Mouse (Mus musculus) right cerebral cortex, adult 18-20 months (tissue): ENCODE data around the gene Ndufa8.

Experiments used
- DNase-seq: peaks from one replicate; pipeline ENCODE4 v3.0.0; 2022; ENCODE audit warnings: mixed read lengths

Gene Ndufa8

DNA sequence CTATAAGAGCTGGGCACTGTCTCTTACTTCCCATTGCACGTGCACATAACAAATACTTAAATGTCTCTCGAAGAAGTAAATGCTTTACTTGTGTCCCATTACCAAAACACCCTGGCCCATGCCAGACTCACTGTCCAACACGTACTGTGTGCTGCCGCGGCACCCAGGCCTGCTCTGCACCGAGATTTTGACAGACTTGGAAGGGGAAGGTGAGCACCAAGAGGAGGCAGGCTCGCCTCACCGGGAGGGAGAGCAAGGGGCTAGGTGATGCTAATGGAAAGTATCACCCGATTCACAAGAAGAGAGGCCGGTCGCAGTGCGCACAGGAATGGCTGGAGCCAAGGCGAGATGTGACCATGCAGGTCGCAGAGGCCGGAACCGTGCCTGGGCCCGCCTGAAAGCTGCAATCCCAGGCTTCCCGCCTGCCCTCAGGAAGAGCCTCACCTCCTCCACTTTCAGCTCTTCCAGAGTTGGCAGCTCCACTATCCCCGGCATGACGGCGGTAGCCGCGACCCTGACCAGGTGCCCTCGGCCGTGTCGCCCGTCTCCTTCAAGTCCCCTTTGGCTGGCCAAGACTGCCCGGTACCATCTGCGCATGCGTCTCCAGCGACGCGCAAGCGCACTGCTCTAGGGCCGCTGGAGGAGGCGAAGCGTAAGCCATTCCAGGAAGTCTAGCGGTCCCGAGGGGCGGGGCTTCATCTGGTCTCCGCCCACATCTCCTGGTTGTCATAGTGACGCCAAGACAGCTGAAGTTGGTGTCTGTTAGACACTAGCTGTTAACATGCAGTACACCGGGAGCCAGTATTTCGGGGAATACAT is at the start of gene Ndufa8, which contains the start of gene Morn5:
TSS of gene Ndufa8 (minus strand) at position 659 of the 819 bp plus-strand sequence.
TSS of gene Morn5 (plus strand) at position 711 of the 819 bp plus-strand sequence.
- peak; percentile 98 for DNase-seq

DNA sequence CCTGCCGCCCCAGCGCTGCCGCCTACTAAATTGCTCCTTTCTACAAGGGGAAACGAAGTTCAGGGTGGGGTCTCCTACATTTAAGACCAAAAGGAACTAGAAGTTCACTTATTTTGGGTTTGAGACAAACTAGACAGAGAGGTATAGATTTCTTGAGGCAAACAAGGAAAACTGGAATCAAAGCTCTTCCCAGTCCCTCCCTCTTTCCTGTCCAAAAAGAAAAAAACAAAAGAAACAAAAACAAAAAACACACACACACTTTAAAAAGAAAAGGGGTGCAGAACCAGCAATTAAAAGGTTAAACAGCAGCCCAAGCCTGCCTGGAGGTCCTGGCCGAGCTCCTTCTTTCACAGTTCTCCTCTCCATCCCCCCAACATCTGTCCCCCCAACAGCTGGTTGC is 48.8 kb upstream of the Ndufa8 start:
- no peak for DNase-seq

DNA sequence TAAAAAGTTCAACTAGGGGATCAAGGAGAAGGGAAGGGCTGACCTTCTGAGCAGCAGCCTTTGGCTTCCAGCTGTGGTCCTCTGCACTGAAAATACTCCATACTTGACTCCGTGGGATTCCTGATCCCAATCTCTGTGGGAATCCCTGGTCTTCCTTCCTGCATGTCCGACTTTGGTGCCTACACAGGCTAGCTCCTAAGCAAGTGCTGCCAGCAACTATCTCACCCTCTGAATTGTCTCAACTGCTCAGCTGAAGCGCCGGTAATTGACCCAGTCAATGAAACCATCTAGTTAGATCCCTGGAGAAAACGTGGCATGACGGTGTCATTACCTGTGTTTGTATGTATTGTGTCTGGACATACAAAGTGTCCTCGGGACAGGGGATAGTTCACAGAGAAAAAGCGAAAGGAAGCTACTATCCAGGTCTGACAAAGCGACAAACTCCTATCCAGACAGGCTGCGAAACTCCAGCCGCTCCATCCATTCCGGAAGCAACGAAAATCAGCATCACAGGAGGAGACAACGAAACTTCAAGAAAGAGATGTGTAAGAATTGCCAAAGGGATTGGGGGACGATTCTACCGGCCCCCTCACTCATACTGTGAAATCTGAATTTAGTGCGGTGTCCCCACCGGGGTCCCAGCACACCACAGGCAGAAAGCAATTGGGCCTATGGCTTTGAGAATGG is 48.1 kb upstream of the Ndufa8 start:
- no peak for DNase-seq

DNA sequence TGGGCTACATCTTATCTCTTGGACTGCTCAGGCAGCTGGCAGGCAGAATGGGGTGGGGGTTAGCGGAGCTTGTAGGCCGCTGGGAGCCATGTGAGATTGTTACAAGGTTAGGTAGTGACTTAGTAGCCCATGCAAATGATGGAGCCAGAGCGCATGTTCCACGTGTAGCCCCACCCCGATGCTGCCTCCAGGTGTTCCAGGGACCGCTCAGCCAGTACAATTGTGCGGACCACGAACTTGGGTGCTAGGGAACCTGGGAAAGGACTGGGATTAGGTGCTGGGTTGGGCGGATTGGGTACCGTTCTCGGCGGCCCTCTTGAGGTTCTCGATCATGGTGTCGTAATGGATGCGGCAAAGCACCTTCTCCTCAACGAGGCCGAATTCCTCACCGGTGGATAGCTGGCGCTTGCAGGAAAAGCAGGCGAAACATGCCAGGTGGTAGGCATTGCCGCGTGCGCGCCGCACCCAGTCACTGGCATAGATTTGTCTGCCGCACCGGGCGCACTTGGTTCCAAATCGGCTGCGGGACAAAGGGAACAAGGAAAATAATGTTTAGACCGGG is 44.8 kb upstream of the Ndufa8 start:
- no peak for DNase-seq

DNA sequence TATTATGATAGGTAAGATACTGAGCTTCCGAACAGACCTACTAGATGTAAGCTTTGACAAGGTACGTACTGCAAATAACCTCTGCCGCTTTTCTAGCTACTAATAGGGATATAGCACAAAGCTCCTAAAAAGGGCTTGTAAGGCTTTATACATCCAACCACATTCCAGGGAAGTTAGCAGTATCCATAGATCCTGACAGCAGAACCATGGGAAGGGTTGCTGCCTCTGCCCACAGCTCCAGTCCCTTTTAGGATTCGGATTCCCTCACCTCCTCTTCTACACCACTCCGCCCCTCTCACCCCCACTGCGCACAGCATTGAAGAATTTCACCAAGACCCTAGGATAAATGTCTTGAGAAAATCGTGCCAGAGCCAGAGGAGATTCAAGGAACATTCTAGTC is 44.1 kb upstream of the Ndufa8 start:
- no peak for DNase-seq

DNA sequence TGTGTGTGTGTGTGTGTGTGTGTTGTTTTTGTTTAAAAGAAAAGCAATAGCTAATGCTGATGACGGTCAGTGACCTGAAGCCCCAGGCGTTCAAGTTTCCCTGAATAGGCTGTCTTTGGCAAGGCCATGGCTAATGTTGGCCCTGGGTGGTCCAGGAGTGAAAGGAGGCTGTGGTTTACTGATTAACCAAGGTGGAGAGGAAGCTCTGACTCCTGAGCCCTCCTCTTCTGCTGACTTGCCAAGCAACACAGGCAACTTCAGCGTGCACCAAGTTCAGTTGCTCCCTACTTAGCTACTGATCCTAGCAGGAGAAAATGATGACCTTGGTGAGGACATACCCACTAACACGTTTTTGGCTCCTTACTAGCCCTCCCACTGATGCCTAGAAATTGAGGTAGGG is 43.5 kb upstream of the Ndufa8 start:
- DNase-seq: no peak

DNA sequence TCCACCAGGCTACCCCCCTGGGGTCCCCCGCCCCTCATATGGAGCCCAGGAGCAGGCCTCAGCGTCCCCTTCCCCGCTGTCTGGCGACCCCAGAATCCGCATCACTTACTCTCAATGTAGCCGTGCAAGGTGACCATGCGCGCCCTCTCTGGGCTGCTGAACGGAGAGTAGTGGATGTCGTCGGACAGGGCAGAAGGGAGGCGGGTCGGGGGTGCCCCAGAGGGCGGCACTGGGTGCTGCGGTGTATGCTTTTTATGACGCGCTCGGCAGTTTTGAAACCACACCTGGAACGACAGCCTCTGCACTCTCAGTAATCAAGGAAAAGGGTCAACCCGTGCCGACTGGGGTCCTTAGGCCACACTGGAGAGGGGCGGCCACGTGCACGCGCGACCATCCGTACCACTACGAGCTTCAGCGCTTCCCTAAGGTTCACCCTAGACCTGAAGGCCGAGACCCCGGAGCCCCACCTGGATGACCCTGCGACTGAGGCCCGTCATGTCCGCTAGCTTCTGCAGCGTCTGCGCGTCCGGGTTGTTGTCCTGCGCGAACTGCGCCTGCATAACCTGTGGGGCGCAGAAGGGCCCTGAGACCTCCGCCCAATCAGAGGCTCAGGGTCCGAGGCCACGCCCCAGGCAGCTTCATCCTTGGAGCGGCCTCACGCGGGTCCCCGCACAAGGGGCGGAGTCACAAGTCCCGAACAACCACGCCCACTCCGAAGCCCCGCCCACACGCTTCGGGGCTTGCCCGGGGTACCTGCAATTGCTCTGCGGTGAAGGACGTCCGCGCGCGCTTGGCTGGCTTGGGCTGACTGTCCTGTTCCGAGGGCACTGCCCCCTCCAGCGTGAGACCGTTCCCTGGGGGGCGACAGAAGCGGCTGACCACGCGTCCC is 41.9 kb upstream of the Ndufa8 start:
- DNase-seq: no peak

DNA sequence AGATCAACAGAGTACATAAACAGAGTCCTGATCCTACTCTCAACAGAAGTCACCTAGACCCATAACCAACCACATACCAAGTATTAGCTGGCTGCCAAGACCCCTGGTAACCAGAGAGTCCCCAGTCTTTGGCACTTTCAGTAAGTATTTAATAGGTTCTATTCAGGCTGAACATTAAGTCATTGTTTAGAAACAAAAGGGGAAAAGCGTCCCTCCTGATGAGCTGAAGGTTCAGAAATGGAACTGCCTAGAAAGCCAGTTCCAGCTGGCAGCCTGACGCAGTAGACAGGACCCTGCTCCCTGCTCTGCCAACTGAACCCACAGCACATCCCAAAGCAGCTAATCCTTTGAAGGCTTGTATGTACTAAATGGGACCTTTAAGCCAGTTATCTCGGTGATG is 40.0 kb upstream of the Ndufa8 start:
- DNase-seq: no peak

DNA sequence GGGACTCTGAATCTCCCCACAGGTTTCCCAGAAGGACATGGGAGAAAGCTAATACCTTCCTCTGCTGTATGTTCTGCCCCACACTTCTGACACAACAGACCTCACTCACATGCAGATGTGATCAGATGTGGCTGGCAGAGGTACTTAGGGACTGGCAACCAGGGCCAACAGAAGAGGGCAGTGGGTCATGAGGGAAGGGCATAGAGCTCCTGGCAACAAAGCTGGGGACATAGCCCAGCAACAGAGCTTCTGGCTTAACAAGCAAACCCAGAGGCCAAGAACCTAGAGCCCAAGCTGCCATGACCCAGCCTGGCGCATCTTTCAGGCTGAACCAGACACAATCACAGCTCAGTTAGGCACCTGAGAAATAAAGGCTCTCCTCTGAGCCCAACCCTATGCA is 35.8 kb upstream of the Ndufa8 start:
- no peak for DNase-seq

DNA sequence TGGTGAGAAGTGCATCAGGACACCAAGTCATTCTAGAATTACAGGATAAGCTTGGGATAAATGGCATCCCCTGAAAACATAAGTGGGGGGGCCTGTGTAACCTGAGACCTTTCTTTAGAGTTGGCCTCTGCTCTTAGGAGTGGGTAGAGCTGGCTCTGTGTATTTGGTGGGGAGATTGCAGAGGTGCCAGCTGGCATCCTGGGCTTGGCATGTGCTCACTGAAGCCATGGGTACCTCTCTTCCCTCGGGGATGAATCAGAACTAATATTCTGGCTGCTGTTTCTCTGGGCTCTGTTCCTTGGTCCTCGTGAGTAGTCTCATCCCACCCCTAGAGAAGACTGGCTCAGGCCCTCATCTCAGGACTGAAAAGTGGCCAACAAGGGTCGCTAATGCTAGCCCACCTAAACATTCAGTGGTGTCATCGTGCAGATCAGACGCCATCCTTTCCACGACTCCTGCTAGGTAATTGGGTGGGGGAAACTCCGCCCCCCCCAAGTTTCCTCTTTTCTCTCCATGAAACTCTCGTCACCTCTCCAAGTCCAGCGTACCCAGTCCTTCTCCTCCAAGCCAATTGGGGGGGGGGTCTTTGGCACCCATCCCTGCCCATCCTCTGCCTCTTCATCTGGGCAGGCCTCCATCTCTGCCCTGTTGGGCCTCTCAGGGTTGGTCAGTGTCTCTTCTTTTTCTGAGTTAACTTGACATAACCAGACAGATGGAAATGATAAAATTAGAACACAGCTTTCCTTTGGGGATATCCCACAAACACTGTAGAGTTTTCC is 33.8 kb upstream of the Ndufa8 start:
- DNase-seq: no peak

DNA sequence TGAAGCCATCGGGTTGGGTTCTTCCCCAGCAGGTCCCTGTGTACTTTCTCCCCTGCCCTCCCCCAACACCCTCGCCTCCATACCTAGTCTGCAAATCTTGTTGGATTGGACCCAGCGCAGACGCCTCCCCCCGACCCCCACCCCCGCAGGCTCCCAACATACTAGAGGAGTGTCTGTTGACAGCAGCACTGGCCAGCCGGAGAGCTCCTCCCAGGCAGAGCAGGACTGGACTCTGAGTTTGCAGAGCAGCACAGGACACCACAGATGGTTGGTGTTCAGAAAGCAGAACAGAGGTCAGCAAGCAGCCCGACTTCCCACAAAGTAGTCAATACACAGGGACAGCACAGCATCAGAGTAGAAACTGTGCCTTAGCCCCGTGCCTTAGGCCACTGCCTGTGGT is 32.2 kb upstream of the Ndufa8 start:
- no peak for DNase-seq

DNA sequence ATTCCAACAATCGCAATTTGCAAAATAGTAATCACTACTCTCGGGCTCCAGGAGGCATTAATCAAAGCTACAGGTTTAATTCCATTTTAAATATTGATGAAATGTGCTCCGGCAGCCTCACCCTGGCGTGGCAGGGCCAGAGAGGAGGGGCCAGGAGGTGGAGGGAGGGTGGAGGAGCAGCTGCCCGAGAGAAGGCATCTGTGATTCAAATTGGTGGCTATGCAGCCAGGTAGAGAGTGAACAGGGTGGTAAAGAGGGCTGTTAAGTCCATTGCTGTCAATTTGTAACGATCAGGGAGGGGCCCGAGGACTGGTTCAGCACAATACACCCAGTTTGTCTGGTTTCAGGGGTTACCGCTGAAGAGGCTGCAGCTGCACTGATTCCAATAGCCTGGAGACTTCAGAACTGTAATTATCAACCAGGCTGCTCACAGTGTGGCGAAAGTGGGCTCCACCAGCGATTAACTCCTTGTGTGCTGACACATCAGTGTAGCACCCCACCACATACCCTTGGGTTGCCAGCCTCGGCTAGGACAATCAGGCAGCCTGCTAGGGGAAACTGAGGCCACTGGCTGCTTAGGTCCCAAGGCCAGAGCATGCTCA is 28.1 kb upstream of the Ndufa8 start:
- no peak for DNase-seq

DNA sequence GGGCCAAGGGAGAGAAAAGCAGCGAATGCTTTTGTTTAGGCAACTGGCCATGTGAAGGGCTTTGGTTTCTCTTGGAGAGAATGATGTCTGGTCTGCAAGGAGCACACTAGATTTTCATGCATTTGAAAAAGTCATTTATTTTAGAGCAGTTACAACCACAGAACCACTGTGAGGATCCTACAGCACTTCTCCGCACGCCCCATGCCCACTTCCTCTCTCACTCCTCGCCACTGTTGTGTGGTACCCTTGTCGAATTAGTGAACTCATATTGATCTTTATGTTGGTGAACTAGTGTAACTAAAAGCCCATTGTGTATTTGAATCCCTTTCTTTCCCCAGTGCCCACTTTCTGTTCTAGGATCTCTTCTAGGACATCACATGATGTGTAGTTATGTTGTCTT is 26.0 kb upstream of the Ndufa8 start:
- DNase-seq: no peak

DNA sequence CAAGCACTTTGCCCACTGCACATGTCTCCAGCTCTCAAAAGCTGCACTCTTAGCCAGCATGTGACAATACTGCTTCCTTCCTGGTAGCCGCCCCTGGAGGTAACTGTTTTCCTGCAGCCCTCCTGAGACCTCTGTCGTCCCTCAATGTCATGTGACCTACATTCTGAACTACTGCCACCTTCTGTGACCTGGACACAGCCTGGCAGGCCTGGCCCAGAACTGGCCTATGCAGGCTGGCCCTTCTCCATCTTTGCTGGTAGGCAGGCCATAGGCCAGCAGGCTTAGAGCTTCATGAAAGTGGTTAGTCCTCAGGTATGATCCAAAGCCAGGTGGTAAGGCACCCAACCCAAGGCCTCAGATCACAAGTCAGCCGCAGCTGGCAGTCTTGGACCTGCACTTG is 24.6 kb upstream of the Ndufa8 start:
- no peak for DNase-seq

DNA sequence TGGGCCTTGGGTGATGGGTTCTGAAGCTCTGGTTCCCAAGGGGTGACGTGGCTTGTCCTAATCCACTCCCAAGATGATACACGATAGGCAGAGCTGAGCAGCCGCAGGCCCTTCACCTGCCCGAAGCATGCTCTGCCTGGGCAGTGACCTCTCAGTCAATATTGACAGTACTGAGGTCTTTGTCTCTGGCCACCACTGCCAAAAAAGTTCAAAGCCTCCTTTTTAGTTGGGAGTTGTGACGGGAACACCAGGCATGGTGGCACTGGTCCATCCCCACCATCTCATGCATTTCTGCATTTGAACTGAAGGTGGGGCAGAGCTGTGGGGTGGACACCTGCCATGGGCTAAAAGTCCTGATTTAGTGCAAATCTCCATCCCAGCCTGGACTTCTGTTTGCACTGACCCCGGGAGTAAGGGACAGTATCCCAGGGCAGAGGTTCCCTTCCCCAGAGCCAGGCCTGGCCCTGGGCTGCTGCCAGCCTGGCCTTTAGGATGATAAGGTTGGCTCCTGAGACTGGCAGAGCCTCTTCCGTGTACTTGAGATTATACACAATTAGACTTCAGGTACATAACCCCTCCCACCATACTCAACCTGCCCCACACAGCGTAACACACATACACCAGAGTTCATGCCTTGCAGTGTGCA is 22.6 kb upstream of the Ndufa8 start:
- DNase-seq: no peak

DNA sequence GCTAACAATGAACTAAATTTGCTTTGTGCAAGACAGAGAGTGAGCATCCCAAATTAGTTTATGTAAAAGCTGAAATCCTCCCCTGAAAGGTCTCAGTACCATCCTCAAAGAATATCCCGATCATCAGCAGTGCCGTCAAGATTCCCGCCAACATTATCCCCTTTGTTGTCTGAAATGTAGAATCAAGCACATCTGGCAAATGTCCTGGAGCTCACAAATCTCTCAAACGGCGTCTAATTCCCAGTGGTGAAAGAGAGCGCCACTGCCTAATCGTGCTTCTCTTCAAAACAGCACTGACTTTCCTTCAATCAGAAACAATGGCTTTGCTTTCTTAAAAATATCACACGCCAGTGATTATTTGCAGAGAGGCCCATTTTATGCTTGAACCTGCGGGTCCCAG is 17.9 kb upstream of the Ndufa8 start:
- DNase-seq: no peak

DNA sequence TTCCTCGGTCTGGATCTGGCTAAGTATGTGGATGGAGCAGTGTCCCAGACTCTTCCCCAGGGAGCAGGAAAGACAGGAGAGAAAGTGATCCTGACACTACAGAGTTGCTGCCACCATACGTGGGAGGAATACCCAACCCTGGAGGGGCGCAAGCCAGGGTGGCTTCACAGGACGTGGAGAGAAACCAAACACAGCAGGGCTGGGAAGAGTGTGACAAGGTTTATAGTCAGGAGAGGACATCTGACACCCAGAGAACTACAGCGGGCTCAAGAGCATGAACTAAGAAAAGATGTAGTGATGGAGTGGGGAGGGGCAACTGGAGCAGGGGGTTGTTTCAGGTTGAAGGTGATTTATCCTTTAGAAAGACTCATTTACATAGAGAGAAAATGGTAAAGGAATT is 12.2 kb upstream of the Ndufa8 start:
- no peak for DNase-seq

DNA sequence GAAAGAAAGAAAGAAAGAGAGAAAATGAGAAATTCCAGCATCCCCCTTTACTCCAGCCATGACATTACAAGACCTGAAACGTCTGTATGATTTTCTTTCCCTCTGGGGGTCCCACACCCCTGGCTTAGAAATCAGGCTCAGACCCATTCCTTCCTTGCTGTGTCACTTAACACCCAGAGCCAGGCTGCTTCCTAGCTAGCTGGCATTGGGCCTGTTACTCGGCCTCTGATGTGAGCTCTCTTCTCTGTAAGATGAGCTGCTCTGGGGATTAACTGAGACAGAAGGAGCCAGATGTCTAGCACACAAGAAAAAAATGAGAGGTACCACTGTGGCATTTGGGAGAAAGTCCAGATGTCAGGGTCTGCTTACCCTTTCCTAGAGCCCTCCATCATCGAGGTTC is 7.0 kb upstream of the Ndufa8 start:
- no peak for DNase-seq

DNA sequence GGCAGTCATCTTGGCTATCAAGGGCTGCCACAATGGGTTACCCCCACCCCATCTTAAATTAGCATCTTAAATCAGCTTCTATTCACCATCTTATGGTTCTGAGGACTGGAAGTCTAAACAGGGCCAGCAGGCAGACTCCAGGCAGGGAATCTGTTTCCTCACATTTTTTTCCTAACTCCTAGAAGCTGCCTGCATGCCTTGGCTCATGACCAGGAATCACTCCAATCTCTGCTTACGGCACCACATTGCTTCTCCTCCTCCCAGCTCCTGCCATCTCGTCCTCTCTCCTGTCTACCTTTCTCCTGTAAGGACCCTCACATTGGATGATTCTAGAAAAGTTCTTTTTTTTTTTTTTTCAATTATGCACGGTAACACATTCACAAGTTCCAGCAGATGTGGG is 4.0 kb upstream of the Ndufa8 start:
- peak; percentile 25 for DNase-seq

DNA sequence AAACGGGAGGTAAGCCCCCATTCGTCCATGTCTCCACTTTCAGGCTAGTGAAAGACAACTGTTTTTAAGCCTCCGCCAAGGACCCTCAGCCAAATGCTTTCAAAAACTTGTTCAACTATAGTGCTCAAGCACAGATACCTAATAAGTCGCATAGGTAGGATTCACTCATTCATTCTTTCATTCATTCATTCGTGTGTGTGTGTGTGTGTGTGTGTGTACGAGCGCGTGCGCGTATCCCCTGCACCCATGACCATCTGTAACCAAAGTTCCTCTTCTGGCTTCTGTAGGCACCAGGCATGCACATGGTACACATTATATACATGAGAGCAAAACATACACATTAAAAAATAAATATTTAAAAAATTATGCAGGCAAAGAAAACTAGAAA is 355 bp upstream of the Ndufa8 start:
- no peak for DNase-seq

DNA sequence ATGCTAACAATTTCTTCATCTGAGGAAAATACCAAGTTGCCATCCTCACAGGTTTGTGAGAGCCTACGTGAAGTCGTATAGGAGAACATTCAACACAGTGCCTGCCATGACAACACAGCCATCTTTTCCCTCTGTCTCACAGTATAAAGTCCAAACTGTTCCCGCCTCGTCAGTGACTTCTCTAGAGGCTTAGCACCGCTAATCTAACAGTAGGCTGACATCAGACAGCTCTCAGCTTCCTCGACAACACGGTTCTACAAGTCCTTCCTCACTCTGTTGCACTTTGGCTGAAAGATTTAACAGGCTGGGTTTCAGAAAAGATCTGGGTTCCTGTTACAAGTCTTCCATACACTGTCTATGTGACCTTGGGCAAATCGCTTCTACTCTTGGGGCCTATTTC is 1.0 kb downstream of the Ndufa8 start:
- DNase-seq: no peak
